Mouse (Mus musculus) large intestine, adult 2 months (tissue): ENCODE results near the gene Gm17018. TPM values are rescaled to one million over a fixed set of nuclear protein-coding genes. Genes with fewer than 3 reads are reported as not detected.

Experiments used
- DNase-seq: peaks from one replicate; pipeline ENCODE4 v3.0.0-alpha.2; 2012; ENCODE audit warnings: low read depth, low spot score
- WGBS: fragments of 180-500 bp; shearing (Covaris S2); methylation state at CpG from one replicate; pipeline ENCODE4 v1.1.7; 2018; 5-methylcytosine and 5-hydroxymethylcytosine counted together
- polyA plus RNA-seq: library from polyadenylated mRNA; depleted of rRNA; stranded (reverse); fragments of >200 nt; gene quantifications from 2 replicates; pipeline ENCODE4 v1.2.3, GENCODE M21; 2012

Gm17018 gene
- polyA plus RNA-seq, 1 experiment: 11.6 TPM

DNA sequence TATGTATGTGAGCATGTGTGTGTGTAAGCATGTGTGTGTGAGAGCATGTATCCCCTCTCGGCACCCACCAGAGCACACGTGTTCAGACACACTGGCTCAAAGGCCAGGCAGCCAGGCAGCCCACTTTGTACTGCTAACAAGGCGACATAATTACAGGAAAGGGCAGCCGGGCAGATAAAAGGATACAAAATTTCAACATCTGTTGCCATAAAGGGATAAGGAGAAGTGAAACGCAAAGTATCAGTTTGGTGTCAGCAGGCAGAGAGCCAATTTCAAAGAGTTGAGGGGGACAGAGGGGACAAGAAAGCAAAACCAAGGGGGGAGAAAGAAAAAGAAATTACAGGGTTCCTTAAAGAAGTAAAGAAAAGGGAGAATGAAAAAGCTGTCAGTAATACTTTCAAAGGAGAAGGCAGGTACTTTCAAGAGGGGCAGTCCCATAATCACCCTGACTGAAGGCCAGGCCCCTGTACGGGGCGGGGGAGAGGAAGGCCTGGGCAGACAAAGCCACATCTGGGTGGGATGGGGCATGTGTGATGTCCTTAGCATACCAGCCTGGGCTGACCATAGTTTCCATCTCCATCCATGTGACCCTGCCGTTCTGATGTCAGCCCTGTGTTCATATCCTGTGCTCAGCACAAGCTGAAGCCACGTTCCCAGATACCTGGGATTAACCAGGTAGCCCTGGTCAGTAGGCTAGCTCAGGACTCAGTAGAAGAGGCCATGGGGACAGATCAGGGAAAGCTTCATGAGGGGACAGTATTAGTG lies 24.6 kb downstream of the Gm17018 start:
- WGBS: 68% methylated on average over 9 of the region's 9 CpGs
- DNase-seq: no peak

GRCm38 (mm10) chr19:45586850-45587249 lies 26.4 kb downstream of the Gm17018 start:
- WGBS: 86% methylated on average over 3 of the region's 3 CpGs
- DNase-seq: no peak

DNA sequence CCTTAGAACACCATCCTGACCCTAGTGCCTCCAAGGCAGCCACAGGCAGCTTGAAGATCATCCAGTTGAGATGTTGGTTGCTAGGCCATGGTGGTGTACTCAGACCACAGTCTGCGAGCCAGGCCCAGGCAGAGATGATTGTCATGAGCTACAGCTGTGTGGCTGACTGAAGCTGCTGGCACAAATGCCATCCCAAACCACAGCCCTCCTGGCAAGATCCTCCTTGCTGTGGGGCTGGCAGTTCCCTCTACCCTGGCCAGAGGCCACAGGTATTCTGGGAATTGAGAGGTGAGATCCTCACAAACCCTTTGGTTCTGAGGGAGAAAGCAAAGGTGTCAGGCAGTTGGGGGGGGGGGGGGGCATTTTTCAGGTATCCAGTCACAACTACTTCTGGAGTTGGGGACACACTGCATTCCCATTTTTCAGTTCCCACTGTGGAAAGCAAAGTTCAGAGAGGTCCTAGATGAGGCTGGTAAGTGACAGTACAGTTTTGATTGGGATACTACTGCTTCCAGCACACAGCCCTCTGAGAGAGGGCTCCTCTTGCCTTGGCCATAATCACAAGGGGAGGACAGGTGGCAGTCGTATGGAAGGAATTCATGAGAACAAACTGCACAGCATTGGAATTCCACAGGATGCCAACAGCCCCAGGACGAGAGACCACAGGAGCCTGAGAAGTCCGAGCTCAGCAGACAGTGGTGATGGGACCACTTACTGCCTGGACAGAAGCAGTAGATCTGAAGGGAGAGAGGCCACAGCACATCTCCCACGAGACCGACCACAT lies 27.3 kb downstream of the Gm17018 start:
- no peak for DNase-seq
- 89% methylated on average over 6 of the region's 6 CpGs for WGBS

GRCm38 (mm10) chr19:45589761-45590160 lies 29.3 kb downstream of the Gm17018 start:
- no peak for DNase-seq
- 94% methylated on average over 6 of the region's 6 CpGs for WGBS

DNA sequence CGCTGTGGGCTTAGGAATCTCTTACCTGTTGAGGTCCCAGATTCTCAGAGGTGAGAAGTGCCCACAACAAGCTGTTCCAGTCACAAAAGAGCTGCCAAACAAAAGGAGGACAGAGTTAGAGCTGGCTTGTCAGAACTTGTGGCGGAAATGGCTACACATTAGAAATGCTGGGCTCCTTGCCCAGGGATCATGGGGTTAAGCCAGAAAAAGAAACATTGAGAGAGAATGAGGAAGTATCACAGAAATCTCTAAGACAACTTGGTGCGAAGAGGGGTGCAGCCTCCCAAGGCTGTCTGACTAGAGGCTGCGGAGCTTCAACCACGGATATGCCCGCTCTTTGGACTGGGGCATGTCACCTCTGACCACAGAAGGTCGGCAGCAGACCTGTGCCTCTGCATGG lies 31.3 kb downstream of the Gm17018 start:
- 49% methylated on average over 7 of the region's 7 CpGs for WGBS
- DNase-seq: no peak

DNA sequence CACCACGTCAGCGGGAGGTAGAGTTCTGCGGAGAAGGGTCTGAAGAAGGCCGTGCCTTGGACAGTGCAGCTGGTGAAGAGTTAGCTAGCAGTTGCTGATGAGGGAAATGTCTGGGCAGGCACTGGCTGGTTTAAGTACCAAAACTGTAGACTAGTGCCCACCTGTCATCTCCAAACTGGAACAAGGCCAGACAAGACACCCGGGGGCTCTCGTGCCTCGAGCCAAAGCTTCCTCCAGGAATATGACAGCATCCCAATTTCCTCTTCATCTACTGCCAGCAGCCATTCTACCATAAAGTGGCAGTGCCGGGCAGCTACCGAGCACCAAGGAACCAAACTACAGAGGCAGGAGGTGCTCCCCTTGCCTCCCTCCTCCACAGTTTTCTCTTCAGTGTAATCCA lies 32.5 kb downstream of the Gm17018 start:
- WGBS: 93% methylated on average over 9 of the region's 9 CpGs
- no peak for DNase-seq

DNA sequence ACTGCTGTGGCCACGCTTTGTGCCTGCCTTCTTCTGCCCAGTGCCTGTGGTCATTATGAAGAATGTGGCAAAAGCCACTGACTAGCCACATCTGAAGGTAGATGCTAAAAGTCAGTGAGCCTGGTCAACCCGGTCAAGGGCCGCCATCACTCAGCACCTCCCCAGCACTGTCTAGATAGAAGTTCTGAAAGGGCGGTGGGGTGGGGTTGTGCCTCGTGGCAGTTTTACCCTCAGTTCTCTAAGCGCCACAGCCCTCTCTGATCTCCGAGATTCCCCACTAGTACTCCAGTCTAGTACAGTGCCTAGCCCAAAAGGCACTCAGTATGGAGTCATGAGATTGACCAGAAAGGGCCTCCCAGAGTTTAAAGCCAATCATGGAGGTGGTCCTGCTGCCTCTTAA lies 33.7 kb downstream of the Gm17018 start:
- DNase-seq: no peak
- WGBS: 93% methylated on average over 7 of the region's 7 CpGs

DNA sequence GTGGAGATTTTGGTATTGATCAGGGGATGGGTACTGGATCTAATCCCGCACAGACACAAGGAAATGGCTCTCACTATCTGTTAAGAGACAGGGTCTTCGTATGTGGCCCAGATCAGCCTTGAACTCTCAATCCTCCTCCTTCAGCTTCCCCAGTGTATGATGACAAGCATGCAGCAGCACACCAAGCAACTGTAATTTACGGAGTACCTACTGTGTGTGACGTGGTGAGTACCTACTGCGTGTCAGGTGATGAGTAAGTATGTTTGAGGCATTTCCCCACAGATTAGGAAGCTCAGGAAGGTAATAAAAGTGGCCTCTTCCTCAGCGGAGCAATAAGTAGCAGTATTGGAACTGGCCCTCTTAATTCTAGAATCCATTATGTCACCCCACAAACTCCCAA lies 35.1 kb downstream of the Gm17018 start:
- 93% methylated on average over 6 of the region's 6 CpGs for WGBS
- no peak for DNase-seq

- DNase-seq: no peak
- 81% methylated on average over 7 of the region's 7 CpGs for WGBS
Measured at GRCm38 (mm10) chr19:45596019-45596418, 35.6 kb downstream of the Gm17018 start.

- no peak for DNase-seq
- 91% methylated on average over 6 of the region's 6 CpGs for WGBS
Measured at GRCm38 (mm10) chr19:45596434-45596833, 36.0 kb downstream of the Gm17018 start.

- 91% methylated on average over 4 of the region's 4 CpGs for WGBS
- no peak for DNase-seq
Measured at GRCm38 (mm10) chr19:45597106-45597505, 36.7 kb downstream of the Gm17018 start.

DNA sequence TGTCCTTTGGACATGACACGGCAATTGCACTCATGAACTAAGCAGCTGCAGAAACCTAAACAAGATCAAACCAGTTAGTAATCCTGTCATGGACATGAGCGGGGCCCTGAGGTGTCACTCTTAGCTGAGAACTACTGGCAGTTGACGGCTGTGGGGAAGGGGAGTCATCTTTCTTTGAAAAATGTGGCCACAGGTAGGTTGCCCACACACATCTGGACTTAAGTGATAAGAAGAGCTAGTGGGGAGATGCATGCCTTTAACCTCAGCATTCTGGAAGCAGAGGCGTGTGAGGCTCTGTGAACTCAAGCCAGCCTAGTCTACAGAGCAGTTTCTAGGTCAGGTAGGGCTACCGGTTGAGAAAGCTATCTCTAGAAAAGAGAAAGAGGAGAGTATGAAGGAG lies 42.2 kb downstream of the Gm17018 start:
- WGBS: 87% methylated on average over 5 of the region's 5 CpGs
- no peak for DNase-seq

GRCm38 (mm10) chr19:45606701-45607100 lies 46.3 kb downstream of the Gm17018 start:
- 92% methylated on average over 4 of the region's 4 CpGs for WGBS
- DNase-seq: no peak

- 87% methylated on average over 7 of the region's 7 CpGs for WGBS
Measured at GRCm38 (mm10) chr19:45607479-45607878, 47.1 kb downstream of the Gm17018 start.

GRCm38 (mm10) chr19:45608648-45609339 lies 48.4 kb downstream of the Gm17018 start:
- WGBS: 92% methylated on average over 13 of the region's 13 CpGs
- no peak for DNase-seq

More at GRCm38 (mm10) chr19:45607479-45607878, 47.1 kb downstream of the Gm17018 start:
- DNase-seq: no peak

GRCm38 (mm10) chr19:45610823-45611222 lies 50.4 kb downstream of the Gm17018 start:
- no peak for DNase-seq
- WGBS: 73% methylated on average over 5 of the region's 5 CpGs

- DNase-seq: no peak
- 89% methylated on average over 8 of the region's 8 CpGs for WGBS
Measured at GRCm38 (mm10) chr19:45614375-45614774, 54.0 kb downstream of the Gm17018 start.

DNA sequence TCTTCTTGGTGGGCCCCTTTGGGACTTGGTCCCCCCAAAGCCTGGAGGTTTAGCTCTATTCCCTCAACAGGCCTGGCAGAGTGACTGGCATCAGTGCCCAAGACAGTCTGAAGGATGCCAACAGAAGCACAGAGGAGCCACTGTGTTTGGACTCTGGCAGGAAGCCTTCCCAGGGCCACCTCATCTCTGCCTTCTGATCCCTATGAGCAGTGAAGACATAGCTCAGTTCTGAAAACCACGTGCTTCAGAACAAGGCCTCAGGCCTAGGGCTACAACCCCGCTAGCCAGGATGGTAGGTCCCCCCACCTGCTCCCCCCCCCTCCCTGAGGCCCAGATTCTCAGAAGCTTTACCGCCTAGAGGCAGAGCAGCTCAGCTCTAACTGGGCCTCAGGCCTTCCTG lies 54.5 kb downstream of the Gm17018 start:
- DNase-seq: no peak
- WGBS: 67% methylated on average over 3 of the region's 3 CpGs

DNA sequence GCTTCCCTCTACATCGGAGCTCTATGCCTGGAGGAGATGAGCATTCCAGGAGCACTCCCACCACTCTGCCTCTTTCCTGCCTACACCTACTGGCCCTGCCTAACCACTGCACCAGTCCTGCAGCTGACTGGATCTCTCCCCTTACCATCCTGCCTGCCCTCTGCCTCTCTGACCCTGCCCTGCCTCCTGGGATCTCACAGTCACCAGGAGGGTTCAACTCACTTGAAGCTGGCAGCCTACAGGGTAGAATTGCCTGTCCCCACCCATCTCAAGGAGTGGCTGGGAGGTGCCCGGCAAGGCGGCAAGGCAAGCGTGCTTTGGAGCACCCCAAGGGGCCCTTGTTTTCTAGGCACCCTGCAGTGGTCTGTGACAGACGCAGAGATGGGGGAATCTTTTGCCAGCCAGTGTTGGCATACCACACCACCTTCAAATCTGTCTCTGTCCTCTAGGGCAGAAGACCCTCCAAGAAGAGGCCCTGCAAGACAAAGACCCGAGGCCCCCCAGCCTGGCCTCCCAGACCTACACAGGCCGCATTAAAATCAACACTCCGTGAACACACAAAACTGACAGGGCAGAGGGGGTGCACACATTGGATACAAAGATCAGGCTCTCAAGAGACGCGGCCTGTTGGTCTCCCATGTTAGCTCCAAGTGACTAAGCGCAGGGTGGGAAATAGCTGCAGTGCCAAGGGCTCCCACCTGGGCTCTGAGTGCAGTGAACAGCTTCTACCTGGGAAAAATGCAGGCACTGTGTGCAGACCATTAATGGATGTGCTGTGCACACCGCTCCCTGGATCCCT lies 55.2 kb downstream of the Gm17018 start:
- WGBS: 67% methylated on average over 12 of the region's 12 CpGs
- DNase-seq: no peak

DNA sequence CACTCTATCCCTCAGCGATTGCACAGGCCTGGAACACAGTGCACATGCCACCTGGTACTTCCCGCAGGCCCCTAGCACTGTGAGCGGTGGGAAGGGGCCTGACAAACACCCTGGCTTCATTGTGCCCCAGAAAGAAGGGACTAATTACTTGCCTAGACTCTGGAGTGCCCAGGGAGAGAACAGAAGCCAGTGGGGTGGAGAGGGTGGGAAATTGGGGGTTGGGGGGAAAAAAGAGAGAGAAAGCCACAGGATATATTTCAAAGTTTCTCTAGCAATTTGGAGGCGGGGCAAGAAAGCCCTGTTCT lies 55.8 kb downstream of the Gm17018 start:
- no peak for DNase-seq
- WGBS: 89% methylated on average over 4 of the region's 4 CpGs
